Mouse (Mus musculus) telencephalon, adult 2 months (tissue): Measurements from ENCODE around the gene Eif2b2.

Source experiments
- DNase-seq: peaks from one replicate; pipeline ENCODE4 v3.0.0-alpha.2; 2011; ENCODE audit warnings: low read depth, low spot score

Eif2b2 gene

GRCm38 (mm10) chr12:85193923-85194622 is 25.2 kb upstream of the Eif2b2 start:
- DNase-seq, result no peak

DNA sequence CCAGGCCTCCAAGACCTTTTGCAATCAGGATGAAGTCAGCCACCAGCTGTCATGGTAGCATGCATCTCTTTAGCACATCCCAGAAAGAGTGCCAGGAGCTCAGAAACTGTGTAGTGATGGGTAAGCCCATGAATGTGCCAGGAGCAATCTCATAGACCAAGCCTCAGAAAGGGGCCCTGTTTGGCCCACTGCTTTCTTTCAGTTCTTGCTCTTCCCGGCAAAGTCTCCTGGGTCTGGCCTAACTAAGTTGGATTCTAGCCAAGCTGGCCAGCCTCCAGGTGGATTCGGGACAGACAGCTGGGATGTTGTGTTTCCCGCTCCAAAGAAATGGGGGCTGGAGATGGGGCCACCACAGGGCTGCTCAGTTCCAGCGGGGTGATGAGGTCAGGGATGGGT is 24.7 kb upstream of the Eif2b2 start:
- DNase-seq, result no peak

DNA sequence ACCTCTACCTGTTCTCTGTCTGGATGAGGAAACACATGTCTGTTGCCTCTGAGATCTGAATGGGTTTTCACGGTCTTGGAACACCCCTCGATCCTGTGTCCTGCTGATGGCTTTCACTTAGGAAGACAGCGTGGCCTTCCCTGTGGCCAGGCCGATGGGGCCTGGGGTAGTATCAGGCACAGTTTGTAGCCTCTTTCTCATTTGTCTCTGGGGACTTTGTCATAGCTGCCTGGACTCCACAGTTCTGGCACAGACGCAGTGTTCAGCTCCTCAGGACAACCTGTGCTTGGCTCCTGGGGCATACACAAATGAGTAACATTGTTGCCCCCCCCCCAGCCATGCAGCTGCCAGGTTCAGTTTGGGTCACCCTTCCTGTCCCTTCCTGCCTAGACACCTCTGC is 24.2 kb upstream of the Eif2b2 start:
- no peak for DNase-seq

GRCm38 (mm10) chr12:85196191-85196590 is 23.1 kb upstream of the Eif2b2 start:
- DNase-seq, result no peak

- DNase-seq, result no peak
These were observed 21.9 kb upstream of the Eif2b2 start for GRCm38 (mm10) chr12:85197371-85197770.

DNA sequence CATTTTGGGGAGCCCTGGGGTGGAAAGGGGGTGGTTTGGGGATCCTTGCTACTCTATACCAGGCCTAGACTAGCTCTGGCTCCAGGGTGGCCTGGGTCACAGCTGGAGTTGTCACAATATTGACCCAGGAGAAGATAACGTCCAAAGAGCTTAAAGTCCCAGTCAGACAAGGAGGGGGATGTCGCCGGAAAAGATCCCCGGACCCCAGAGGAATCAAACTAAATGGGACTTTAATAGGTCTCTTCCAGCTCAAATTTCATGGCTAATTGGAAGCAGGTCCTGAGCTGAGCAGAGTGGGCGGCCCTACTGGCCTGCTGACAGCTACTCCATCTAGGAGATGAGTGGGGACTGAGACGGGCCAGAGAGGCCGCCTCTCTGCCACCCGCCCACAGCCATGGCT is 21.3 kb upstream of the Eif2b2 start:
- no peak for DNase-seq

DNA sequence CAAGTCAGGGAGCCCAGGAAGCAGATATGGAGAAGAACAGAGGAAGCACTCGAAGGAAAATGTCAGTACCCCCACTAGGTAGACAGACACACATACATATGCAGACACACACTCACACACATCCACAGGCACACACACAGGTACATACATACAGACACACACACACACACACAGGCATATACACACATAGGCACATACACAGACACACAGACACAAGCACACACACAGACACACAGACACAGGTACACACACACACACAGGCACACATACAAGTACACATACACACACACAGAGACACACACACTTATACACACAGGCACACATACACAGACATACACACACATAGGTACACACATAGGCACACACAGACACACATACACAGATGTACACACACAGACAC is 19.3 kb upstream of the Eif2b2 start:
- no peak for DNase-seq

GRCm38 (mm10) chr12:85200929-85201829 is 18.1 kb upstream of the Eif2b2 start:
- DNase-seq, result no peak

DNA sequence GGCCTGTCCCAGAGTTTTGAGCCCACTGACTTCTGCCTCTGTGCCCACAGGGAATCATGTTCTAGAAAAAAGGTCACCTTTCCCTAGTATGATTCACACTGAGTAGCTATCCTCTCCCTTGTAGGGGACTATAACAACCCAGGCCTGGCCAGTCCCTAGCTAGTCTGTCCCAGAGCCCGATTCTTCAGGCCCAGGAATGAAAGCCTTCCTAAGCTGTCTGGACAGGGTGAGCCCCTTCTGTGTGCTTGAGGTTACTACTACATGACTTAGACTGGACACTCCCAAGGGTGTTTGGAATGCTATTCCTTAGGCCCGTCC is 17.5 kb upstream of the Eif2b2 start:
- DNase-seq, result no peak

DNA sequence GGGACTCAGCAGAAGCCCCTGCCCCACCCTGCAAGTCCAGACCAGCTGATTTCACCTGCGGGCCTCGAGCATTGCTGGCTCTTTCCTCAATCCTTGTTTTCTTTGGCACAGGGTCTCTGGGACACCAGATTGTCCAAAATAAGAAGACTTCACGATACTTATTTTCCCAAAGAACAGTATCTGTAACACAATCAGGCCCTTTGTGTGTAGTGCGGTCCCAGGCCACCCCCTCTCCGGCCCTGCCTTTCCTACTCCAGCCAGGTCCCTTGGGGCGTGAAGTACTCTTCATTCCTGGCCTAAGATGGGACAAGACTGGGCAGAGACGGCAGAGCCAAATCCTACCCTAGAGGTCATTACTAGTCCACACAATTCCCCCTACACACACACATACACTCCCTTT is 17.1 kb upstream of the Eif2b2 start:
- no peak for DNase-seq

DNA sequence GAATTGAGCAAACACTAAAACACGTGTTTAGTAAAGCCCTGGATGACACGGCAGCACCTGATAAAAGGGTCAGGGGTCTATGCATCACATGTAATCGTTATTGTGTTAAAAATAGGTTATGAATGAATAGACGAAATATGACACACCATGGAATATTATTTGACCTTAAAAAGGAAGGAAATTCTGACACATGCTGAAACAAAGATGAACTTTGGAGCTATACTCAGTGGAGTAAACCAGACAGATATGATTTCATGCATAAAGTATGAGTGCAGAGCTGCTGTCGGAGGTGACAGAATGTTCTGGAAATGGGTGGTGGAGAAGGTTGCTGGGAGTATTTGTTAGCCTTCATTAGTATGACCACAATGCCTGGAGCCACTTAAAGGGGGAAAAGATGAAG is 15.6 kb upstream of the Eif2b2 start:
- DNase-seq, result no peak

GRCm38 (mm10) chr12:85204105-85204504 is 15.2 kb upstream of the Eif2b2 start:
- DNase-seq, result no peak

- no peak for DNase-seq
These were observed 13.9 kb upstream of the Eif2b2 start for GRCm38 (mm10) chr12:85205425-85205824.

DNA sequence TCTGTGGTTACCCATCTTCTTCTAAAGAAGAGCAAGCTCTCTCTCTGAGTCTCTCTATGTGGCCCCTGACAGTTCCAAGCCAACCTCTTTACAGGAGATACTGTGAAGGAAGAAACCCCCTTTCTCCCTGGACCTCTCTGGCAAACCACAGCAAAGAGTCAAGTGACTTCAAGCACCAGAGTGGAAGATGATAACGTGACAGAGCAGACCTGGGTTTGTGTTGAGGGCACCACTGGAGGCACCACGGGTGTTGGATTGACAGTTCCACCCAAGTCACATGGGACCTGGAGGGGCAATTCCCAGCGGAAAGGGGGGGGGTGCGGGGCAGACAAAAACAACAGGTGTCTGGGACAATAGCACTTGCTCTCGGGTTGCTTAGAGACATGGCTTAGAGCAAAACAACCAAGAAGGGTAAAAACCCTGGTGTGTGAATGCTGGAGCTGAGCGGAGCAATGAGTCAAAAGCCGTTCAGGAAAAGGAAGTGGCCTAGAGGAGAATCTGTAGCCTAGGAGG is 10.5 kb upstream of the Eif2b2 start:
- no peak for DNase-seq

DNA sequence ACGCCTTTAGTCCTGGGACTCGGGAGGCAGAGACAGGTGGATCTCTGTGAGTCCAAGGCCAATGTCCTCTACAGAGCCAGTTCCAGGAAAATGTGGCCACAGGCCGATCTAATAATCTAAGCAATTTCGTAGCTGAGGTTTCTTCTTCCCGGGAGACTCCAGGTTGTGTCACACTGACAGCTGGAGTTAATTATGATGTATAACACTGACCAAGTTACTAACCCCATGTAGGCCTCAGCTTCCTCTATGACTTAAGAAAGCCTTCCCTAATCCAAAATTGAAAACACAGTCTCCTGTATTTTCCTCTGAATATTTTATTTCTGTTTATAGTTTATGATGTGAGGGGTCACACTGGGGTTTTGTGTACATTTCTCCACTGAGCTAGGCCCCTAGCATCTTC is 4.2 kb upstream of the Eif2b2 start:
- no peak for DNase-seq

DNA sequence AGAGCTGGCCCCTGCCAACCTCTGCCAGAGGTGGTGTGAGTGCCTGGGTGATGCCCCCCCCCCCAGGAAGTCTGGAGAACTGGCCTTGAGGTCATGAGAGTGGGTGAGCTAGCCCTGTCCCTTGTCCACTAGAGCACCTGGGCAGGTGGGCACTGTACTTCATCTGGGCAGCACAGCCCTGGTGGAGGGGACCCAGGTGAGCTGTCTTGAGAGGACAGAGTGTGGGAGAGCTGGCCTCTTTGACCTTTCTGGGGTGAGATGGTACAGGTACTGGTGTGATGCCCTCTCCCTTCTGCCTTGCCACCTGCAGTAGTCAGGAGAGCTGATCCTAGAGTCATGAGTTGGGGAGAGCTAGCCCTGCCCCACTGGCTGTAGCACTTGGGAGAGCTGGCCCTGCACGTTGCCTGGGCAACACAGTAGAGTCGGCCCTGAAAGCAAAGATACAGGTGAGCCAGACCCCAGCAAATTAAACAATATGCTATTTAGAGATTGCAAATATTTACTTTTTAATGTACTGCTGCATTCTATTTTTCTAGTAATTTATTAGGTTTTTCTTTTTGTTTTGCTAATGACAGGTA is 1.5 kb upstream of the Eif2b2 start:
- no peak for DNase-seq

DNA sequence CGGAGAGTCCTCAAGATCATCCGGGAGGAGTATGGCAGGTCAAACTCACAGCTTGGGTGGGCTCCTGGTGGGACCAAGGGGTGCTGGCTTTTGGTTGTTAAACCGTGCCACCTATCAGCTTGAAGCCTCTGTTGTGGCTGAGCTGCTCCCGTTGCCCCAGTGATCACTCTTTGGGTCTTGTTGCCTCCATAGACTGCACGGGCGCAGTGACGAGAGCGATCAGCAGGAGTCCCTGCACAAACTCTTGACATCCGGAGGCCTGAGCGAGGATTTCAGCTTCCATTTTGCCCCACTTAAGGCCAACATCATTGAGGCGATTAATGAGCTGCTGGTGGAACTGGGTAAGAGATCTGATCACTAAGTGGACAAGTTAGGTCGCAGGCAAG is 617 bp downstream of the Eif2b2 start:
- no peak for DNase-seq

DNA sequence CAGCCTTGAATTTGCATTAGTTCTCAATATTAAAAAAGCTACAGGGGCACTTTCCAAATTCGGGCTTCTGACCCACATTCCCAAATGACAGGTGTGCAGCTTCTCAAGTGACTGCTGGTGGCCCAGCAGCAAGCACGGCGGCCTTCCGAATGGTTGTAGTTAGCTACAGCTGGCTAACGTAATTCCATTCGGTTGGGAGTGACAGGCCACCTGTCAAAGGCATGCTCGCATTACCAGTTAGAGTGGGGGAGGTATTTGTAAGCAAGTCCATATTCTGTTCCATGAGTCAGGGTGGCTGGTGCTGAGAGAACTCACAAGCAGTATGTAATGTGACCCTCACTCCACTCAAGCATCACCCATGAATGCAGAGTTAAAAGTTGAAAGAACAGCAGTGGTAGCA is 7.9 kb downstream of the Eif2b2 start:
- DNase-seq, result no peak

DNA sequence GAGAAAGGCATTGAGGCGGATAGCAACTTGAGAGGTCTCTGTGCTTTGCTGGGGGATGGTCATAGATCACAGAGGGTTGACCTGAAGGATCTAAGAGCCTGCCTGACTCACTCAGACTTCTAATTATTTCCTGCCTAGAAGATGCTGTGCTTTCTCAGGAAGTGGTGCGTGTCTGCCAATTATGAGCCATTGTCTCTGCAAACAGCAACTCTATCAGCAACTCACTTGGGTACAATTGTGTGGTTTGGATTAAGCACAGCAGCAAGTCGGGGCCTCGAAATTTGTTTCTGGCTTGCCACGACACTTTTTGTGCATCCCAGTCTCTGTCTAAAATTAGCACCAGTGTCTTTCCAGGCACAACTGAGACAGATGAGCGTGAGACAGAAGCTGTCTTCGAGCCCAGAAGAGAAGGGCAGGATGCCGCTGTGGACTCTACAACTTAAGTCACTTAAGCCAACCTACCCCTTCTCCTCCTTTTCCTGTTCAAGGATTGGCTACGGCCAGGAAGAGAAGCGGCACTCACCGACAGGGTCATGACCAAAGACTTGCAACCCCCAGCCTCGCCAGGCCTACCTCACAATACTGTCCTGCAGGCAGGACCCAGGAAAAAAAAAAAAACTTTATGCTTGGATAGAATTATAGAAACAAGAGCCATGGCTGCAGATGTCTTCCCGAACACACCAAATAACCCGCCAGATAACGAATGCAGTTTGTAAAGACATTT is 8.8 kb downstream of the Eif2b2 start:
- no peak for DNase-seq

GRCm38 (mm10) chr12:85233376-85234358 is 14.4 kb downstream of the Eif2b2 start:
- no peak for DNase-seq

DNA sequence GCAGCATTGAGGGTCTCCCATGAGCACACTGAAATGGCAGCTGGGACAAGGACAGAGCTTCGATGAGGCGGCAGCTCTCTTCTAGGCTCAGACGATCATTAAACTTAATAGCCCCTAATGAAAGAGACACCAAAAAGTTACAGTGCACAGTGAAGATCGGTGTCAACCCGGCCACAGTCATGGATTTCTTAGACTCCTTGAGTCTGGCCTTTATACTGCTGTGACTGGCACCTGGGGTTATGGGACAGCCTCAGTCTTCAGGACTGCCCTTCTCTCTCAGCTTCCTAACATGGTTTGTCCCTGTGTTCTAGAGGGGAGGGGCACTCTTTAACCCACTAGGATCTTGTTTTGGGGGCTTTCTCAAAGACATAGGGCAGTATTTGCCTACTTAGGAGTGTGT is 18.3 kb downstream of the Eif2b2 start:
- no peak for DNase-seq
